Mouse (Mus musculus) embryonic facial prominence, embryonic 13.5 days (tissue): ENCODE data around the gene Hdgf. TPM values are rescaled to one million over a fixed set of nuclear protein-coding genes. Genes with fewer than 3 reads are reported as not detected.

ENCODE experiments used
- ATAC-seq: fragments of 200-750 bp; cut with Nextera tagmentation; 2 replicates; pipeline ENCODE4 v1.8.0; 2017; ENCODE audit warnings: low read depth; ENCODE audit not compliant: insufficient number of reproducible peaks, insufficient read depth, low FRiP score, low TSS enrichment
- H3K27ac ChIP-seq: fragments of 300-500 bp; sonication (generic); 2 replicates; pipeline ENCODE4 v1.5.1; 2015; ENCODE audit warnings: moderate library complexity, mild to moderate bottlenecking, inconsistent platforms
- H3K27me3 ChIP-seq: fragments of 300-500 bp; sonication (generic); 2 replicates; pipeline ENCODE4 v1.6.1; 2015; ENCODE audit warnings: mild to moderate bottlenecking, inconsistent platforms
- H3K36me3 ChIP-seq: fragments of 300-500 bp; sonication (generic); 2 replicates; pipeline ENCODE4 v1.6.1; 2015; ENCODE audit warnings: mild to moderate bottlenecking, inconsistent platforms
- H3K4me1 ChIP-seq: fragments of 300-500 bp; sonication (generic); 2 replicates; pipeline ENCODE4 v1.6.1; 2015; ENCODE audit warnings: inconsistent platforms
- H3K4me2 ChIP-seq: fragments of 300-500 bp; sonication (generic); 2 replicates; pipeline ENCODE4 v1.6.1; 2015; ENCODE audit warnings: moderate library complexity, mild to moderate bottlenecking, inconsistent platforms
- H3K4me3 ChIP-seq: fragments of 300-500 bp; sonication (generic); 2 replicates; pipeline ENCODE4 v1.5.1; 2015; ENCODE audit warnings: mild to moderate bottlenecking, inconsistent platforms
- H3K9ac ChIP-seq: fragments of 300-500 bp; sonication (generic); 2 replicates; pipeline ENCODE4 v1.6.1; 2015; ENCODE audit warnings: mild to moderate bottlenecking, inconsistent platforms
- H3K9me3 ChIP-seq: fragments of 300-500 bp; sonication (generic); 2 replicates; pipeline ENCODE4 v1.6.1; 2016; ENCODE audit warnings: inconsistent platforms
- WGBS: fragments of 180-500 bp; shearing (Covaris S2); methylation state at CpG from one replicate; pipeline ENCODE4 v1.1.7; 2015; ENCODE audit warnings: mixed read lengths; 5-methylcytosine and 5-hydroxymethylcytosine counted together
- polyA plus RNA-seq: library from polyadenylated mRNA; unstranded; fragments of >200 nt; fragmentation: Nextera tagmentation; extraction: Ambion mirVana; gene quantifications from 2 replicates; pipeline ENCODE4 v1.2.1, GENCODE M21; 2015

Gene Hdgf
- polyA plus RNA-seq, 1 experiment from 2014 or later: 180 TPM

GRCm38 (mm10) chr3:87909874-87910273 lies 3.8 kb downstream of the Hdgf start:
- H3K4me2 ChIP-seq: peak overlapping the region; percentile 92
- peaks cover 46% of the 10 kb centered on the region for H3K4me1 ChIP-seq
- peaks cover 20% of the 10 kb centered on the region for H3K36me3 ChIP-seq
- no peak for ATAC-seq
- H3K4me3 ChIP-seq: peak overlapping the region; percentile 40
- no peaks in the 10 kb centered on the region for H3K9me3 ChIP-seq
- WGBS: 14% methylated on average over 4 of the region's 4 CpGs
- peak overlapping the region; percentile 62 for H3K9ac ChIP-seq
- H3K27ac ChIP-seq: peak overlapping the region; percentile 98
- no peaks in the 10 kb centered on the region for H3K27me3 ChIP-seq

GRCm38 (mm10) chr3:87910573-87911141 lies 4.5 kb downstream of the Hdgf start:
- Histone ChIP-seq H3K27ac (peak overlapping the region; percentile 98), H3K9me3 (no peaks in the 10 kb centered on the region), H3K9ac (peak overlapping the region; percentile 62), H3K4me1 (peaks cover 46% of the 10 kb centered on the region), H3K4me2 (peak overlapping the region; percentile 92), H3K27me3 (no peaks in the 10 kb centered on the region), H3K36me3 (peaks cover 28% of the 10 kb centered on the region), H3K4me3 (peak overlapping the region; percentile 40)
- 0 out of 2 replicates have a peak, but pooled peaks have one; percentile 18 for ATAC-seq
- 6% methylated on average over 12 of the region's 12 CpGs for WGBS

- WGBS: 86% methylated on average over 7 of the region's 7 CpGs
- Histone ChIP-seq H3K4me1 (peaks cover 37% of the 10 kb centered on the region), H3K4me3 (no peak overlapping the region), H3K36me3 (peaks cover 49% of the 10 kb centered on the region), H3K9me3 (no peaks in the 10 kb centered on the region), H3K9ac (no peak overlapping the region), H3K27me3 (no peaks in the 10 kb centered on the region), H3K4me2 (no peak overlapping the region), H3K27ac (no peak overlapping the region)
- ATAC-seq: no peak
Observed at GRCm38 (mm10) chr3:87913491-87913890, 7.4 kb downstream of the Hdgf start.

GRCm38 (mm10) chr3:87913891-87914290 lies 7.8 kb downstream of the Hdgf start:
- H3K27me3 ChIP-seq: no peaks in the 10 kb centered on the region
- no peak overlapping the region for H3K9ac ChIP-seq
- no peak overlapping the region for H3K4me2 ChIP-seq
- ATAC-seq: no peak
- no peak overlapping the region for H3K4me3 ChIP-seq
- no peak overlapping the region for H3K27ac ChIP-seq
- 95% methylated on average over 10 of the region's 10 CpGs for WGBS
- no peaks in the 10 kb centered on the region for H3K9me3 ChIP-seq
- peaks cover 35% of the 10 kb centered on the region for H3K4me1 ChIP-seq
- peaks cover 49% of the 10 kb centered on the region for H3K36me3 ChIP-seq

GRCm38 (mm10) chr3:87916990-87917389 lies 10.9 kb downstream of the Hdgf start:
- Histone ChIP-seq H3K27me3 (no peaks in the 10 kb centered on the region), H3K4me3 (no peak overlapping the region), H3K9me3 (no peaks in the 10 kb centered on the region), H3K9ac (no peak overlapping the region), H3K4me1 (peaks cover 15% of the 10 kb centered on the region), H3K4me2 (no peak overlapping the region), H3K36me3 (peaks cover 52% of the 10 kb centered on the region), H3K27ac (no peak overlapping the region)
- no peak for ATAC-seq
- 91% methylated on average over 1 of the region's 1 CpGs for WGBS

GRCm38 (mm10) chr3:87918551-87918950 lies 12.4 kb downstream of the Hdgf start:
- Histone ChIP-seq H3K4me2 (peak overlapping the region; percentile 82), H3K9ac (no peak overlapping the region), H3K36me3 (peaks cover 61% of the 10 kb centered on the region), H3K9me3 (no peaks in the 10 kb centered on the region), H3K4me1 (peaks cover 14% of the 10 kb centered on the region), H3K4me3 (peak overlapping the region; percentile 68; the same call in 1 of the 2 replicates), H3K27ac (peak overlapping the region; percentile 86; the same call in 1 of the 2 replicates), H3K27me3 (no peaks in the 10 kb centered on the region)
- ATAC-seq: no peak
- WGBS: 89% methylated on average over 1 of the region's 1 CpGs

GRCm38 (mm10) chr3:87919336-87920108 lies 13.4 kb downstream of the Hdgf start, which contains the start of gene Mrpl24:
Gene Mrpl24, plus strand, starts transcription at chr3:87919506.
- Histone ChIP-seq H3K27ac (peak within 1 kb of the TSS; percentile 86), H3K4me2 (peak within 1 kb of the TSS; percentile 82)
- under 1% methylated on average over 30 of the region's 30 CpGs for WGBS

GRCm38 (mm10) chr3:87920270-87920943 lies 14.3 kb downstream of the Hdgf start:
- peak overlapping the region; percentile 86; the same call in 1 of the 2 replicates for H3K27ac ChIP-seq

More at GRCm38 (mm10) chr3:87919336-87920108, 13.4 kb downstream of the Hdgf start, which contains the start of gene Mrpl24:
- no peaks in the 10 kb centered on the region for H3K27me3 ChIP-seq
- peak within 1 kb of the TSS; percentile 68 for H3K4me3 ChIP-seq
- H3K9ac ChIP-seq: peak within 1 kb of the TSS; percentile 83
- peak; percentile 70 for ATAC-seq
- H3K4me1 ChIP-seq: peaks cover 14% of the 10 kb centered on the region
- H3K36me3 ChIP-seq: peaks cover 61% of the 10 kb centered on the region
- no peaks in the 10 kb centered on the region for H3K9me3 ChIP-seq

GRCm38 (mm10) chr3:87924996-87925395 lies 18.9 kb downstream of the Hdgf start:
- ATAC-seq: no peak

More at GRCm38 (mm10) chr3:87920270-87920943, 14.3 kb downstream of the Hdgf start:
- Histone ChIP-seq H3K4me2 (peak overlapping the region; percentile 82), H3K4me3 (peak overlapping the region; percentile 68), H3K27me3 (no peaks in the 10 kb centered on the region), H3K4me1 (peaks cover 14% of the 10 kb centered on the region), H3K36me3 (peaks cover 61% of the 10 kb centered on the region), H3K9ac (peak overlapping the region; percentile 83), H3K9me3 (no peaks in the 10 kb centered on the region)
- WGBS: 67% methylated on average over 9 of the region's 9 CpGs
- ATAC-seq: no peak

GRCm38 (mm10) chr3:87927452-87927851 lies 21.3 kb downstream of the Hdgf start:
- ATAC-seq: no peak
- Histone ChIP-seq H3K9ac (no peak overlapping the region), H3K4me2 (no peak overlapping the region), H3K9me3 (no peaks in the 10 kb centered on the region), H3K4me3 (no peak overlapping the region), H3K27ac (no peak overlapping the region), H3K27me3 (no peaks in the 10 kb centered on the region), H3K4me1 (peaks cover 23% of the 10 kb centered on the region), H3K36me3 (peaks cover 62% of the 10 kb centered on the region)
- WGBS: 95% methylated on average over 5 of the region's 5 CpGs

More at GRCm38 (mm10) chr3:87924996-87925395, 18.9 kb downstream of the Hdgf start:
- Histone ChIP-seq H3K4me2 (no peak overlapping the region), H3K9me3 (no peaks in the 10 kb centered on the region), H3K27me3 (no peaks in the 10 kb centered on the region), H3K4me1 (peaks cover 13% of the 10 kb centered on the region), H3K9ac (no peak overlapping the region), H3K27ac (no peak overlapping the region), H3K4me3 (no peak overlapping the region), H3K36me3 (peaks cover 58% of the 10 kb centered on the region)
- WGBS: 90% methylated on average over 7 of the region's 7 CpGs

GRCm38 (mm10) chr3:87929341-87930077 lies 23.4 kb downstream of the Hdgf start:
- H3K27ac ChIP-seq: peak overlapping the region; percentile 90
- H3K4me1 ChIP-seq: peaks cover 32% of the 10 kb centered on the region
- peak overlapping the region; percentile 95 for H3K4me3 ChIP-seq
- peaks cover 58% of the 10 kb centered on the region for H3K36me3 ChIP-seq
- H3K27me3 ChIP-seq: no peaks in the 10 kb centered on the region
- H3K9ac ChIP-seq: peak overlapping the region; percentile 91
- peak; percentile 13; the same call in 1 of the 2 replicates for ATAC-seq
- no peaks in the 10 kb centered on the region for H3K9me3 ChIP-seq
- peak overlapping the region; percentile 84 for H3K4me2 ChIP-seq
- WGBS: 5% methylated on average over 26 of the region's 26 CpGs
